Mouse (Mus musculus): ENCODE measurements around the gene Plk2. TPM values are rescaled to one million over a fixed set of nuclear protein-coding genes. Genes with fewer than 3 reads are reported as not detected.

Plk2 gene
- polyA plus RNA-seq, 1 experiment, result 97.6 TPM

DNA sequence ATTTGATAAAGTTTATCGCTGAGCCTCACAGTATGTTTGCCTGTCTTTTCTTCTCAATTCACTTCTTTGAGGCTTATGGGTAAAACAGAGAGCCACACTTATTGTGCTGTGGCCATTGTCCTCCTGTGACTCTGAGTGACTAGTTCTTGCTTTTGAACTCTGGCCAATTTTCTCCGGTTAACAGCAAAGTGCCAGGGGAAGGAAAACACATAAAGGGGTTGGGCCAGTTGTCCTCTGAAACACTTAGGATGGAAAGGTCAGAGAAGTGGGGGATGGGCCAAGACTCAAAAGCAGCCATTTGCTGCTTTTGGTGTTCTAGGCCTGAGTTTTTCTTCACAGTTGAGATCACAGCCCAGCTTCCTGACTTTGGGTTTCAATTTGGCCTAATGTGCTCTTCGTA lies 50.0 kb downstream of the Plk2 start:
- Histone ChIP-seq H3K27me3 (ENCODE audit: control insufficient read depth, insufficient read depth, insufficient read length) (no peaks in the 10 kb centered on the region), H3K4me3 (no peak overlapping the region), H3ac (ENCODE audit: control insufficient read depth, insufficient read length) (no peak overlapping the region), H3K4me2 (ENCODE audit: low read depth) (no peak overlapping the region), H3K36me3 (ENCODE audit: control insufficient read depth, insufficient read depth) (no peaks in the 10 kb centered on the region), H3K79me2 (ENCODE audit: control insufficient read depth, insufficient read depth) (no peaks in the 10 kb centered on the region)
- TF ChIP-seq POLR2AphosphoS2 (IDR thresholded peaks at IDR 0.05; ENCODE audit: insufficient read length, low read depth) (no peak), MYOG (IDR thresholded peaks at IDR 0.05; ENCODE audit: control insufficient read depth in 1 of 3, insufficient read depth in 1 of 3, insufficient read length in 2 of 3, low read depth in 2 of 3) (no peak), MYOD1 (IDR thresholded peaks at IDR 0.05; ENCODE audit: control insufficient read depth in 1 of 3, insufficient read length in 2 of 3, low read depth in 2 of 3) (no peak), USF1 (IDR thresholded peaks at IDR 0.05; ENCODE audit: low read depth) (no peak), TCF3 (IDR thresholded peaks at IDR 0.05; ENCODE audit: insufficient read length, low read depth) (no peak), E2F4 (IDR thresholded peaks at IDR 0.05; ENCODE audit: insufficient read depth) (no peak), REST (IDR thresholded peaks at IDR 0.05; ENCODE audit: insufficient read depth, insufficient read length) (no peak), CEBPB (IDR thresholded peaks at IDR 0.05; ENCODE audit: insufficient read depth, poor library complexity, severe bottlenecking) (no peak), TCF12 (IDR thresholded peaks at IDR 0.05; ENCODE audit: insufficient read depth, poor library complexity, severe bottlenecking) (no peak), MAX (IDR thresholded peaks at IDR 0.05; ENCODE audit: low read depth) (no peak), SRF (IDR thresholded peaks at IDR 0.05; ENCODE audit: control insufficient read depth, insufficient read length, low read depth) (no peak), POLR2A (IDR thresholded peaks at IDR 0.05; ENCODE audit: insufficient read length, low read depth) (no peak)

DNA sequence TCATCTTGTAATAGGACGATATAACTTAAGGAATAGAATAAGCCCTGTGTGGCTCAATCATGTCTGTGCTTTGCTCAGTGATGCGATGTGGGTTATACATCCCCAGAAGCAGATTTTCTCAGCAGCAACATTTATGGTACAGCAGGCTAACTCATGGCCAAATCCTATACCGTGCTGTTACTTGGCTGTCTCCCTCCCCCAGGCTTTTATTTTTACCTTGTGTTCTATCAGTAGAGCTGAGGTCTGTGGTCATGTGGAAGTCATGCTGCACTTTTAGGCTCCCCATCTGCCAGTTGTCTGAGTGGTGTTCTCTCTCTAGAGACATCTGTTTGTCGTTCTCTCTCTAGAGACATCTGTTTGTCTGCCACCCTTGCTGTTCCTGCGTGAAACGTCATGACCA lies 51.6 kb downstream of the Plk2 start:
- no peak overlapping the region for H3K4me3 ChIP-seq

DNA sequence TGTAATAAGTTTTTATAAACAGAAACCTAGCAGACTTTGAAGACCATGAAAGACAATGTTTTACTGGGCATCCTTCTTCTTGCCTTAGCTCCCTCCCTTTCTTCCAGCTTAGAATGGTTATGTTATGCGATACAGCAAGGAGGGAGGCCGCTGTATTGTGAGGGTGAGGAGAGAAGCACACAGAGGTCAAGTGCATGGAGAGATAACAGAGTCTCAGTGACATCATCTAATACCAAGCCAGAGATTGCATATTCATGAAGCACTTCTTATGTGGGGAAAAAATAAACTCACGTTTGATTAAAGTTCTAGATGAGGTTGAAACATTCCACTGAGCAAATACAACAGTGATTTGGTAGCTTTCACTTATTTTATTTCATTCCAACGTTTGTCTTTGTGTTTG lies 55.2 kb downstream of the Plk2 start:
- Histone ChIP-seq H3K4me3 (no peak overlapping the region), H3K36me3 (ENCODE audit: control insufficient read depth, insufficient read depth) (no peaks in the 10 kb centered on the region), H3K4me2 (ENCODE audit: low read depth) (no peak overlapping the region), H3ac (ENCODE audit: control insufficient read depth, insufficient read length) (no peak overlapping the region), H3K27me3 (ENCODE audit: control insufficient read depth, insufficient read depth, insufficient read length) (no peaks in the 10 kb centered on the region), H3K79me2 (ENCODE audit: control insufficient read depth, insufficient read depth) (no peaks in the 10 kb centered on the region)
- TF ChIP-seq E2F4 (IDR thresholded peaks at IDR 0.05; ENCODE audit: insufficient read depth), result no peak

More for the DNA sequence above, 51.6 kb downstream of the Plk2 start:
- Histone ChIP-seq H3K27me3 (ENCODE audit: control insufficient read depth, insufficient read depth, insufficient read length) (no peaks in the 10 kb centered on the region), H3ac (ENCODE audit: control insufficient read depth, insufficient read length) (no peak overlapping the region), H3K4me2 (ENCODE audit: low read depth) (no peak overlapping the region), H3K79me2 (ENCODE audit: control insufficient read depth, insufficient read depth) (no peaks in the 10 kb centered on the region), H3K36me3 (ENCODE audit: control insufficient read depth, insufficient read depth) (no peaks in the 10 kb centered on the region)
- TF ChIP-seq USF1 (IDR thresholded peaks at IDR 0.05; ENCODE audit: low read depth) (no peak), REST (IDR thresholded peaks at IDR 0.05; ENCODE audit: insufficient read depth, insufficient read length) (no peak), MYOG (IDR thresholded peaks at IDR 0.05; ENCODE audit: control insufficient read depth in 1 of 3, insufficient read depth in 1 of 3, insufficient read length in 2 of 3, low read depth in 2 of 3) (no peak), TCF3 (IDR thresholded peaks at IDR 0.05; ENCODE audit: insufficient read length, low read depth) (no peak), SRF (IDR thresholded peaks at IDR 0.05; ENCODE audit: control insufficient read depth, insufficient read length, low read depth) (no peak), POLR2A (IDR thresholded peaks at IDR 0.05; ENCODE audit: insufficient read length, low read depth) (no peak), MYOD1 (IDR thresholded peaks at IDR 0.05; ENCODE audit: control insufficient read depth in 1 of 3, insufficient read length in 2 of 3, low read depth in 2 of 3) (peak in 1 of 3 experiments; percentile 8)

Other genes starting within 250 kb of the Plk2 start
- 0.05 TPM for gene Rab3c, start 114.0 kb upstream of the Plk2 start, polyA plus RNA-seq (2012; fragmentation: generic; extraction: Trizol)
- not detected for gene Gapt, start 37.8 kb upstream of the Plk2 start, polyA plus RNA-seq (2012; fragmentation: generic; extraction: Trizol)

All from myocyte (in vitro differentiated cells).